ENCODE assay signal across 34 mouse cellular contexts in the genomic region with DNA sequence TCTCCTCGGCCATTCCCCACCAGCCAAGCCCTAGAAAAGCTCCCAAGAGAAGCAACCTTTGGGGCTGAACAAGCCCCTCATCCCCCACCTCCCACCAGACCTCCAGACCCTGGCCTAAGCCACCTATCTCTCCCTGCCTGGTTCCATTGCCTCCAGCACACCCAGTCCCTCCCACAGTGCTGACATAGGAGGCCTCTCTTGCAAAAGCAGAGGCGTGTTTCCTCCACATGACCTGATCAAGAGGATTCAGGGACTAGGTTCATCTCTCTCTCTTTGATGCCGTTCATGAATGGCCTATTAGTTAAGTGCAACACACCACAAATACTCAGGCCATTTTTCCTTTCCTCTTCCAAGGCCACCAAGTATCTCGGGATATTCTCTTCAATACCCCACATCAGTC. TPM values are rescaled to one million over a fixed set of nuclear protein-coding genes. Genes with fewer than 3 reads are reported as not detected.
"Had no signal": no experiment of that assay in that cellular context is flagged by ENCODE, and none has a peak within 500 bp of the region (broad histone marks: within the 10 kb centered on the region; RNA-seq: fewer than 3 reads in every experiment).

No protein-coding gene starts in this region.

- H3K27ac ChIP-seq: heart, adult 2 months; heart, embryonic 13.5 days; heart, embryonic 15.5 days; hindbrain, embryonic 13.5 days; hindbrain, embryonic 15.5 days; hindbrain, postnatal 0 days; kidney, embryonic 15.5 days; kidney, postnatal 0 days; layer of hippocampus, adult 2 months; left cerebral cortex, adult 2 months; limb, embryonic 10.5 days; limb, embryonic 12.5 days; liver, embryonic 14.5 days had no signal

- H3K27me3 ChIP-seq: heart, embryonic 13.5 days; heart, embryonic 15.5 days; hindbrain, embryonic 13.5 days; hindbrain, embryonic 15.5 days had no signal

- H3K9me3 ChIP-seq: heart, embryonic 15.5 days; hindbrain, embryonic 13.5 days; hindbrain, embryonic 15.5 days; kidney, embryonic 15.5 days; limb, embryonic 10.5 days had no signal

- H3K4me3 ChIP-seq: heart, adult 2 months; heart, embryonic 13.5 days; heart, embryonic 15.5 days; hindbrain, embryonic 13.5 days; hindbrain, embryonic 15.5 days; kidney, embryonic 15.5 days; layer of hippocampus, adult 2 months; left cerebral cortex, adult 2 months; limb, embryonic 10.5 days; limb, embryonic 12.5 days had no signal

- ATAC-seq: hindbrain, postnatal 0 days had no signal

- H3K4me1 ChIP-seq: heart, embryonic 13.5 days; heart, embryonic 15.5 days; hindbrain, embryonic 13.5 days; hindbrain, embryonic 15.5 days; limb, embryonic 12.5 days had no signal

- DNase-seq: gastrocnemius, postnatal 14 days; gastrocnemius, postnatal 36 days; heart, adult 11 months; heart, adult 2 months; heart, postnatal 14 days; heart, postnatal 36 days; kidney, adult 11 months; kidney, adult 2 months; kidney, adult 9 months; kidney, postnatal 25 days; kidney, postnatal 4 days had no signal

- H3K4me2 ChIP-seq: heart, embryonic 11.5 days; heart, embryonic 13.5 days; heart, embryonic 15.5 days; hindbrain, embryonic 13.5 days; hindbrain, embryonic 15.5 days; kidney, embryonic 15.5 days; limb, embryonic 12.5 days; liver, embryonic 11.5 days had no signal

- H3K36me3 ChIP-seq: heart, embryonic 13.5 days; heart, embryonic 15.5 days; hindbrain, embryonic 13.5 days; hindbrain, embryonic 15.5 days; kidney, embryonic 15.5 days; limb, embryonic 10.5 days; limb, embryonic 12.5 days had no signal

- H3K9ac ChIP-seq: heart, embryonic 13.5 days; heart, embryonic 15.5 days; hindbrain, embryonic 13.5 days; hindbrain, embryonic 15.5 days; kidney, embryonic 15.5 days; limb, embryonic 12.5 days; liver, embryonic 14.5 days had no signal

RNA-seq across cellular contexts. Expression of gene Nr0b2, which starts 6.7 kb away (rescaled TPM):
- total RNA-seq: gastrocnemius, adult 18-20 months; gastrocnemius, postnatal 14 days; gastrocnemius, postnatal 36 days; hematopoietic stem cell, adult 5-6 weeks; layer of hippocampus, adult 2 months; layer of hippocampus, postnatal 10 days; layer of hippocampus, postnatal 25 days; left cerebral cortex, adult 2 months; left cerebral cortex, postnatal 14 days; left cerebral cortex, postnatal 36 days had no signal
- polyA plus RNA-seq: gonadal fat pad, adult 2 months; hindbrain, embryonic 11.5 days; hindbrain, embryonic 13.5 days; hindbrain, embryonic 15.5 days; limb, embryonic 12.5 days had no signal

RNA-seq across cellular contexts. Expression of gene Kdf1, which starts 41.1 kb away (rescaled TPM):
- total RNA-seq: gastrocnemius, adult 18-20 months; gastrocnemius, adult 8-10 months; gastrocnemius, postnatal 14 days; gastrocnemius, postnatal 36 days; heart, adult 2 months; heart, postnatal 14 days; heart, postnatal 36 days; hematopoietic stem cell, adult 5-6 weeks; layer of hippocampus, postnatal 25 days; left cerebral cortex, postnatal 14 days; left cerebral cortex, postnatal 36 days had no signal
